Mouse (Mus musculus): ENCODE measurements around the gene Micu2. TPM values are rescaled to one million over a fixed set of nuclear protein-coding genes. Genes with fewer than 3 reads are reported as not detected.
A peak's percentile ranks its signal among the peaks of the same experiment; 100 is the strongest.

Gene Micu2
- 20.1 and 20.3 TPM in 2 replicates for polyA plus RNA-seq (2012; rRNA removed)

DNA sequence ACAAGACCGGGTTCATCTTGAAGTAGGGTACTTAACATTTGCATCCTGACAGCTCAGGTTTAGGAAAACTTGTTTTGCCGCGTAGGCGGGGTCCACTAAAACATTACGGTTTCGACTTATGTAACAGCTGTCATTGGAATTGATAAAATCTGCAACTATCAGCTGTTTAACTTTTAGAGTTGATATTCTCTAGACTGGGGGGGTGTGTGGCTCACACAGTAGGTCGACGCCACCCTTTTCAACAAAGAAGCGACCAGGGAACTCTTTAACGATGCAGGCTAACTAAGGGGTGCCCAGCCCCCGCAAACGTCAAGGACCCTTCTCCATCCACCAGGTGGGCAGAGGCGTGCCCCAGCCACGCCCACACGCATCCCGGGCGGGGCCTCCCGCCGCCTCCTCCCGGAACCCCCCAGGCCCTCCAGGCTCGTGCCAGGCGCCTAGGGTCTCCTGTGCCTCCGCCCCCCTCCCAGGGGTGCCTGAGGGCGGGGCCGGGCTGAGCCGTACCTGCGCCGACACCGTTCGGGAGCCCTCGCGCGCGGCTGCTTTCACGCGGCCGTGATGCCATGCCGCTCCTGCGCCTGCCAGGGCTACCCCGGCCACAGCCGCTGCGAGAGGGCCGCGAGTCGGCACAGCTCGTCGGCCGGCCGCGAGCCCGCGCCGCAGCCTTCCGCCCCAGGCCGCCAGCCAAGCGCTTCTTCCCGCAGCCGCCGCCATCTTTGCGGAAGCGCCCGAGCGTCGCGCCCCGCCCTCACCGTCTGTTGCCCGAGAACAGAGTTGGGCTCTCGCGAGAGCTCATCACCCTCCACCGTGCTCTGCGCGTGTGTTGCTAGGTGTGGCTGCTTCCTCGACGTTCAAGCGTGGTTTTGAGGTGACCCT lies at the start of gene Micu2:
TSS of gene Micu2 (minus strand) at position 737 of the 876 bp plus-strand sequence.
- Histone ChIP-seq H3K4me1 (ENCODE audit: control insufficient read depth, insufficient read depth, low read length) (no peaks in the 10 kb centered on the region; the same call in 1 of the 2 replicates), H3K4me3 (ENCODE audit: insufficient read depth, low read length) (peak within 1 kb of the TSS; percentile 27), H3K27ac (ENCODE audit: insufficient read depth, low read length) (peak within 1 kb of the TSS; percentile 76)
- TF ChIP-seq POLR2A (IDR thresholded peaks at IDR 0.05; ENCODE audit: extremely low read depth, insufficient read depth, low read length) = peak; percentile 50; the same call in 1 of the 2 replicates
- TF ChIP-seq CTCF (IDR thresholded peaks at IDR 0.05; ENCODE audit: extremely low read depth, insufficient read depth, low read length) = no peak

DNA sequence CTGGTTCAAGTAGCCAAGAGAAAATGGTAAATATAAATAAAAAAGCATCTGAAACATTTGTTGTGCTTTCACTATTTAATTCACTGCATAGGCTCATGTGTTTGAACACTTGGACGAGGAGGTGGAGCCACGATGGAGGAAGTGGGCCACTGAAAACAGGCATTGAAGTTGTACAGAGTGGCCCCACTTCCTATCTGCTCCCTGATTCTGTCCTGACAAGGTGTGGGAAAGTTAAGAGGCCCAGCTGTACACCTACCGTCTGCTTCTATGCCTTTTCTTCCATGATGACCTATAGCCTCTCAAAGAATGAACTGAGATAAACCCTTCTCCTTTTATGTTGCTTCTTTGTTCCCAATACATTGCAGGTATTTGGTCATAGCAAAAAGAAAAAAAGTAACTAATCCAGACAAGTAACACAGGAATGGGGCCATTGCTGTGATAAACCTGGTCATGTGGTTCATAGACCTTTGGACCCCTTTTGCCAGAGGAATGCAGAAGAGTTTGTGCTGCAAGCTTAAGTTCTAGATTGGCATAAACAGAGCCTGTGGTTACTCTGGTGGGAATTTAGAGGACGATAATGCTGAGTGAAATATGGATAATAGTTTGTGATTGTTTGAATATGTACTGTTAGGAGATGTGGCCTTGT lies 47.7 kb upstream of the Micu2 start:
- Histone ChIP-seq H3K4me3 (ENCODE audit: insufficient read depth, low read length) (no peak overlapping the region), H3K4me1 (ENCODE audit: control insufficient read depth, insufficient read depth, low read length) (no peaks in the 10 kb centered on the region), H3K27ac (ENCODE audit: insufficient read depth, low read length) (no peak overlapping the region)
- TF ChIP-seq POLR2A (IDR thresholded peaks at IDR 0.05; ENCODE audit: extremely low read depth, insufficient read depth, low read length) = no peak
- TF ChIP-seq CTCF (IDR thresholded peaks at IDR 0.05; ENCODE audit: extremely low read depth, insufficient read depth, low read length) = no peak

DNA sequence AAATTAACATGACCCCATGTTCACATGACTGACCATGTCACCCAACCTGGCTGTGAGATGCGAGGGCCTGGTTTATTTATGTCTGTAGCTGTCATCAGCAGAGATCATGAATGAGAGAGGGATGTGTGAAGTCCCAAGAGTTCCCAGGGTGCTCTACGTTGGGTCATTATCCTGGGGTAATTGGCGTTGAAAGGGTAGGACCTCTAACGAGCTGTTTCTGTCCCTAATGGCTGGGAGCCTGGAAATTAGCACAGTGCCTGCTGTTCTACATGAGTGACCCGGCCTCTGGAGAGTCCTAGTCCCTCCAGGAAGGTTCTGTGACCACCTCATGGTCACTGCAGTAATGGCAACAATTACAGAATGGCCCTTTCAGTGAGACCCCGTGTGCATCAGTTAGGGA lies 37.1 kb upstream of the Micu2 start:
- H3K27ac ChIP-seq (ENCODE audit: insufficient read depth, low read length) = no peak overlapping the region
- no peak for TF ChIP-seq POLR2A (IDR thresholded peaks at IDR 0.05; ENCODE audit: extremely low read depth, insufficient read depth, low read length)
- no peak for TF ChIP-seq CTCF (IDR thresholded peaks at IDR 0.05; ENCODE audit: extremely low read depth, insufficient read depth, low read length)
- no peaks in the 10 kb centered on the region for H3K4me1 ChIP-seq (ENCODE audit: control insufficient read depth, insufficient read depth, low read length)
- H3K4me3 ChIP-seq (ENCODE audit: insufficient read depth, low read length) = no peak overlapping the region

DNA sequence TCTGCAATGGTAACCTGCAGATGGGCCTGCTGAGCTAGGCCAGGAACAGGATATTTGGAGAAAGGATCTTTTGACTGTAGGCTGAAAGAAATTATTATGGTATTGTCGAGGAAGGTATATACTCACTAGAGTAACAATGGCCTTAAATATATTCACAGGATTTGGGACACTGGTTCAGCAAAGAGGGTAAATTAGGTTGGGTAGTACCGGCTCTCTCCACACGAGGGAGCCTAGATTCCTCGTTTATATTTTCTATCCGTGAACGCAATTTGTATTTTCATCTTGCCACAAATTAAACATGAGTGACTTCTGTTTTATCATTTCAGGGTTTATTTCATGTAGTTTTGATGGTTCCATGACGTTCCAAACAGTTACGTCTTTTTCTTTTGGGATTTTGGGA lies 35.5 kb upstream of the Micu2 start:
- no peaks in the 10 kb centered on the region for H3K4me1 ChIP-seq (ENCODE audit: control insufficient read depth, insufficient read depth, low read length)
- H3K27ac ChIP-seq (ENCODE audit: insufficient read depth, low read length) = no peak overlapping the region
- no peak overlapping the region for H3K4me3 ChIP-seq (ENCODE audit: insufficient read depth, low read length)
- TF ChIP-seq CTCF (IDR thresholded peaks at IDR 0.05; ENCODE audit: extremely low read depth, insufficient read depth, low read length) (peak; percentile 55; the same call in 1 of the 2 replicates), POLR2A (IDR thresholded peaks at IDR 0.05; ENCODE audit: extremely low read depth, insufficient read depth, low read length) (no peak)

DNA sequence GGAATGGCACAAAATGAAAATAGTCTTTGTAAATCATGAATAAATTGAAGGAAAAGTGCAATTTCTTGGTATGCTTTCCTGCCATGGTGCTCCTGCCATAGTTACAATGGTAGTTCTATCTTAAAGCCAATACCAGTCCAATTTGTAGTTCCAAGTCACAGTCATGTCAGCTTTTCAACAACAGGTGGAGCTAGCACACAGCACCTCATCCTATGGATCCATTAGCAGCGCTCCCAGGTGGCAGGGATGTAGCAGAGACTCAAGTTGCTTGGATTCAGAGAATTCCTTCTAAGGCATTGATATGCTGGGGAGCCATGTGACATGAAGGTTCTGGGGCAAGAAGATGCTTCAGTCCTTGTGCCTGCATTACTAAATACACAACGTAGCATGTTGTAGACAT lies 19.8 kb upstream of the Micu2 start:
- Histone ChIP-seq H3K4me1 (ENCODE audit: control insufficient read depth, insufficient read depth, low read length) (no peaks in the 10 kb centered on the region), H3K27ac (ENCODE audit: insufficient read depth, low read length) (no peak overlapping the region), H3K4me3 (ENCODE audit: insufficient read depth, low read length) (no peak overlapping the region)
- TF ChIP-seq POLR2A (IDR thresholded peaks at IDR 0.05; ENCODE audit: extremely low read depth, insufficient read depth, low read length) (no peak), CTCF (IDR thresholded peaks at IDR 0.05; ENCODE audit: extremely low read depth, insufficient read depth, low read length) (peak; percentile 39)

DNA sequence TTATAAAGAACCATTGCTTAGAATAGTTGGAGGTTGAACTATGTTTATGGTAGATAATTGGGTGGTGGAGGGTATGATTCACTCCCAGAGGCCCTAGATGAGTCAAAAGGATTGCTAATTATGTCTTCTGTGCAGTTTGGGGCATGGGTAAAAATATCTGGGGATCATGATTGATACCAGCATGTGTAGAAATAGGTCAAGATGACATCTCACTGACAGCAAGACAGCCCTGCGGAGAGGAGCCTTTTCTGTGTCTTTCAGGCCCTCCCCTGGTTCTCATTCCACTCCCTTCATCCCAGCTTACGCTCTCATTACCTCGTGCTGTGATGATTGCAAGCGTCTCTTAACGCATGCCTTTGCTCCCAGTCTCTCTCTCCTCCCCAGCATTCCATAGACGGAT lies 4.8 kb upstream of the Micu2 start:
- Histone ChIP-seq H3K27ac (ENCODE audit: insufficient read depth, low read length) (no peak overlapping the region), H3K4me1 (ENCODE audit: control insufficient read depth, insufficient read depth, low read length) (no peaks in the 10 kb centered on the region), H3K4me3 (ENCODE audit: insufficient read depth, low read length) (no peak overlapping the region)
- no peak for TF ChIP-seq CTCF (IDR thresholded peaks at IDR 0.05; ENCODE audit: extremely low read depth, insufficient read depth, low read length)
- no peak for TF ChIP-seq POLR2A (IDR thresholded peaks at IDR 0.05; ENCODE audit: extremely low read depth, insufficient read depth, low read length)

DNA sequence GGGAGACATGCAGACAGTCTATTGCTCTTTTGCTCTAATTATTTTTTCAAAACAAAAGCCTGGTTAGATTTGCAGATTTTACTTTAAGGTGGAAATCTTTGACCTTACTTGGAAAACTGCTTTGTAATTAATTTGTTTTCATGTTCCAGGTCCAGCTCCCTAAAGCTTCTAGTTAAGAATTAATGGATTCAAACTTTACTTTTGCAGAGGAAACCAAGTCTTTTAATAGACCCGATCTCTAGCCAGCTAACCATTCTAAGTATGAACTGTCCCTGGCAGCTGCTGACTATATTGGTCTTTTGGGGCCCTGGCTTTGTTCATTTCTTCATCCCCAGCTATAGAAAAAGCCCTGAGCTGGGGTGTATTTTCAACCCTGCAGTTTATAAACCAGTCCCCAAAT lies 3.1 kb upstream of the Micu2 start:
- H3K27ac ChIP-seq (ENCODE audit: insufficient read depth, low read length) = no peak overlapping the region
- TF ChIP-seq POLR2A (IDR thresholded peaks at IDR 0.05; ENCODE audit: extremely low read depth, insufficient read depth, low read length) (no peak), CTCF (IDR thresholded peaks at IDR 0.05; ENCODE audit: extremely low read depth, insufficient read depth, low read length) (no peak)
- H3K4me3 ChIP-seq (ENCODE audit: insufficient read depth, low read length) = no peak overlapping the region
- no peaks in the 10 kb centered on the region; the same call in 1 of the 2 replicates for H3K4me1 ChIP-seq (ENCODE audit: control insufficient read depth, insufficient read depth, low read length)

DNA sequence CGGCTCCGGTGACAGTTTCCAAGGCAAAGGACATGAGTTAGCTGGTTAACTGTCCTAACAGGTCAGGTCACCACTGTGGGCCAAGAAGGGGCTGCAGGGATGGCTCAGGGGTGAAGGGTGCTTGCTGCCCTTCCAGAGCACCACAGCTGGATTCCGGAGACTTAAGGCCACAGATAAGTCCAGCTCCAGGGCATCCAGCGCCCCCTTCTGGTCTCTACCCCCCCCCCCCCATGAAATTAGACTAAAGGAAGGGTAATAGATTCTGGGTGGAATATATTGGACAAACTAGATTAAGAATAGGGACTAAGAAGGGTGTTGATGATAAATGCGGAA lies 306 bp upstream of the Micu2 start:
- no peak overlapping the region for H3K27ac ChIP-seq (ENCODE audit: insufficient read depth, low read length)
- TF ChIP-seq POLR2A (IDR thresholded peaks at IDR 0.05; ENCODE audit: extremely low read depth, insufficient read depth, low read length) = no peak
- no peak for TF ChIP-seq CTCF (IDR thresholded peaks at IDR 0.05; ENCODE audit: extremely low read depth, insufficient read depth, low read length)
- peak overlapping the region; percentile 27 for H3K4me3 ChIP-seq (ENCODE audit: insufficient read depth, low read length)
- H3K4me1 ChIP-seq (ENCODE audit: control insufficient read depth, insufficient read depth, low read length) = no peaks in the 10 kb centered on the region; the same call in 1 of the 2 replicates

DNA sequence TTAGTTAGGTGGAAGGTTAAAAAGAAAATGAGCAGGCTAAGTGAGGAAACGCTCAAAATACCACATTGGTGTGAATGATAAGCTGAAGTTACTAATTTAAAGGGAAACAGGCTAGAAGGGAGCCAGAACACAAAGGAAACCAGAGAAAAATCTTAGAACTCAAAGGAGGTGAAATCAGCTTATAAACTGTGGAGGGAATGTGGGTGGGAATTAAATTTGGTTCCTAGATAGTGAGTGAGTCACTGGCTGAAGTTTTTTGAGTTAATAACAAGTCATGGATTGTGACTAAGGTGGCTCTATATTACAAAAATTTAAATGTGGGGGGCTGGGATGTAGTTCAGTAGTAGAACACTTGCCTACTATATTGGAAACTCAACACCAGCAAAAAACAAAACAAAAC lies 1.6 kb downstream of the Micu2 start:
- Histone ChIP-seq H3K4me1 (ENCODE audit: control insufficient read depth, insufficient read depth, low read length) (no peaks in the 10 kb centered on the region; the same call in 1 of the 2 replicates), H3K4me3 (ENCODE audit: insufficient read depth, low read length) (no peak overlapping the region), H3K27ac (ENCODE audit: insufficient read depth, low read length) (no peak overlapping the region)
- TF ChIP-seq CTCF (IDR thresholded peaks at IDR 0.05; ENCODE audit: extremely low read depth, insufficient read depth, low read length) (no peak), POLR2A (IDR thresholded peaks at IDR 0.05; ENCODE audit: extremely low read depth, insufficient read depth, low read length) (no peak)
